Mouse (Mus musculus): ENCODE data around the gene Daxx. TPM values are rescaled to one million over a fixed set of nuclear protein-coding genes. Genes with fewer than 3 reads are reported as not detected.
"Not testable (repeated sequence)": the region's sequence is repeated elsewhere in the genome, so short reads cannot be mapped to it uniquely, and the experiment has no call there.

Gene Daxx
- total RNA-seq (2021): 10 to 100 TPM; 25.4 to 33.0 TPM

GRCm38 (mm10) chr17:33909077-33909868 lies at the start of gene Daxx:
Daxx (plus strand) TSS chr17:33909414.
- peak; percentile 99 for DNase-seq

GRCm38 (mm10) chr17:33865330-33866030 lies 43.7 kb upstream of the Daxx start:
- DNase-seq: peak; percentile 46 to 50

GRCm38 (mm10) chr17:33873537-33873936 lies 35.7 kb upstream of the Daxx start, which contains the start of gene Gm7029:
Gm7029 (plus strand) TSS chr17:33873837.
- DNase-seq: not testable (repeated sequence)

- DNase-seq: no peak
Measured at GRCm38 (mm10) chr17:33874411-33874810, 34.8 kb upstream of the Daxx start.

GRCm38 (mm10) chr17:33875797-33876196 lies 33.4 kb upstream of the Daxx start:
- DNase-seq: not testable (repeated sequence)

- DNase-seq: not testable (repeated sequence)
Measured at GRCm38 (mm10) chr17:33884320-33884719, 24.9 kb upstream of the Daxx start.

GRCm38 (mm10) chr17:33887802-33888201 lies 21.4 kb upstream of the Daxx start:
- not testable (repeated sequence) for DNase-seq

GRCm38 (mm10) chr17:33888230-33888629 lies 21.0 kb upstream of the Daxx start:
- not testable (repeated sequence) for DNase-seq

- DNase-seq: not testable (repeated sequence)
Measured at GRCm38 (mm10) chr17:33889941-33890532, 19.2 kb upstream of the Daxx start.

- peak; percentile 99 for DNase-seq
Measured at GRCm38 (mm10) chr17:33890533-33891059, 18.6 kb upstream of the Daxx start, which contains the start of gene Kifc1. Kifc1 (minus strand) TSS chr17:33890661.

GRCm38 (mm10) chr17:33891357-33891756 lies 17.9 kb upstream of the Daxx start:
- no peak for DNase-seq

GRCm38 (mm10) chr17:33891892-33892291 lies 17.3 kb upstream of the Daxx start:
- DNase-seq: not testable (repeated sequence)

GRCm38 (mm10) chr17:33892429-33892828 lies 16.8 kb upstream of the Daxx start:
- no peak for DNase-seq

GRCm38 (mm10) chr17:33893011-33893410 lies 16.2 kb upstream of the Daxx start:
- not testable (repeated sequence) for DNase-seq

GRCm38 (mm10) chr17:33897114-33897794 lies 12.0 kb upstream of the Daxx start:
- no peak for DNase-seq

GRCm38 (mm10) chr17:33898193-33898592 lies 11.0 kb upstream of the Daxx start:
- not testable (repeated sequence) for DNase-seq

- no peak for DNase-seq
Measured at GRCm38 (mm10) chr17:33899642-33900041, 9.6 kb upstream of the Daxx start.

GRCm38 (mm10) chr17:33900281-33900988 lies 8.8 kb upstream of the Daxx start:
- no peak for DNase-seq

GRCm38 (mm10) chr17:33900989-33901314 lies 8.3 kb upstream of the Daxx start:
- no peak for DNase-seq

GRCm38 (mm10) chr17:33901653-33902052 lies 7.6 kb upstream of the Daxx start:
- no peak for DNase-seq

- DNase-seq: no peak
Measured at GRCm38 (mm10) chr17:33902079-33902478, 7.1 kb upstream of the Daxx start.

GRCm38 (mm10) chr17:33902491-33902890 lies 6.7 kb upstream of the Daxx start:
- DNase-seq: no peak

Measured in layer of hippocampus, postnatal 36 days (tissue).